Mouse (Mus musculus): Measurements from ENCODE around the gene Anpep. TPM values are rescaled to one million over a fixed set of nuclear protein-coding genes. Genes with fewer than 3 reads are reported as not detected.
"Not testable (repeated sequence)": the region's sequence is repeated elsewhere in the genome, so short reads cannot be mapped to it uniquely, and the experiment has no call there.

Anpep gene
- polyA plus RNA-seq, 1 experiment from 2014 or later: 5.8 TPM

DNA sequence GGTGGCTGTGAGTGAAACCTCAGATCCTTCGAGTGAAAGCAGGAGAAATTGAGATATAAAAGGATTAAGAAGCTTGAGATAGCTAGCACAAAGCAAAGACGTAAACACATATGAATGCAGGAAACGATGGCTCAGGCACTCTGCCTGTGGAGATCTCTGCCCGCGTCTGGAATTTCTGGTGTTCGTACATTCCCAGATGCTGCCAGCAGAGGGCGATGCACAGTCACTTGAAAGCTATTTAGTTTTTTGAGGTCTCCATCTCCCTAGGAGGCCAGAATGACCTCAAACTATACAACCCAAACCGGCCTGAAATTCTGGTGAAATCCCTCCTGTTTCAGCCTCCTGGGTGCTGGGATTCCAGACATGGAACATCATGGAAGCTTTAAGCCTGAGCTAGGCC, 61.8 kb downstream of the Anpep start:
- 4% methylated on average over 8 of the region's 8 CpGs for WGBS
- ATAC-seq (ENCODE audit: low read depth): no peak
- no peak overlapping the region for H3K27ac ChIP-seq (replicated peaks)
- H3K4me3 ChIP-seq: no peak overlapping the region
- H3K9me3 ChIP-seq: no peaks in the 10 kb centered on the region
- H3K36me3 ChIP-seq: no peaks in the 10 kb centered on the region
- no peaks in the 10 kb centered on the region for H3K4me1 ChIP-seq (replicated peaks)
- H3K27me3 ChIP-seq: peaks cover 22% of the 10 kb centered on the region
- H3K9ac ChIP-seq: no peak overlapping the region
- no peak overlapping the region for H3K4me2 ChIP-seq

DNA sequence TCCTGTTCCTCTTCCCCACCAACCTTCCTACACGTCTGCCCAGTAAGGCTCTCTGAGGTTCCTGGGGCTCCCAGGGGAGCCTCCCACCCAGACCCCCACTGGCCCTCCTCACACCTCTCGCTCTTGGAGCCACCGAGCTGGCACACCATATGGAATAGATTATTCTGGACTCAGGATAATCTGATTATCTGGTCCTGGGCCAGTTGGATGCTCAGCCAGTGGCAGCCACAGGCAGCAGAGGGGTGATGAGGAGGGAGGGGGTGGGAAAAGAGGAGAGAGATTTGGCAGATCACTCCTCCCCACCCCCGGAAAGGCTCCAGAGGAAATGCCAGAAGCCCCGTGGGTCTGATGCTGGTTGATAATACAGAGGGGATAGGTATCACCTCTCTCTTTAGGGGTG, 62.3 kb downstream of the Anpep start:
- ATAC-seq (ENCODE audit: low read depth): no peak

GRCm38 (mm10) chr7:79793688-79794087, 67.2 kb downstream of the Anpep start, which contains the start of gene Mesp1:
Gene Mesp1 (minus strand): TSS chr7:79793788.
- Histone ChIP-seq H3K4me2 (peak within 1 kb of the TSS; percentile 73), H3K36me3 (no peaks in the 10 kb centered on the region), H3K9ac (peak within 1 kb of the TSS; percentile 65), H3K9me3 (no peaks in the 10 kb centered on the region), H3K4me3 (peak within 1 kb of the TSS; percentile 45), H3K4me1 (replicated peaks) (peaks cover 15% of the 10 kb centered on the region), H3K27ac (replicated peaks) (no peak within 1 kb of the TSS), H3K27me3 (peaks cover 65% of the 10 kb centered on the region)
- no peak for ATAC-seq (ENCODE audit: low read depth)
- WGBS: 68% methylated on average over 6 of the region's 6 CpGs

More for the DNA sequence above, 62.3 kb downstream of the Anpep start:
- H3K4me3 ChIP-seq: no peak overlapping the region
- H3K9me3 ChIP-seq: no peaks in the 10 kb centered on the region
- H3K9ac ChIP-seq: no peak overlapping the region
- peaks cover 27% of the 10 kb centered on the region for H3K27me3 ChIP-seq
- no peak overlapping the region for H3K27ac ChIP-seq (replicated peaks)
- no peak overlapping the region for H3K4me2 ChIP-seq
- no peaks in the 10 kb centered on the region for H3K36me3 ChIP-seq
- 44% methylated on average over 5 of the region's 5 CpGs for WGBS
- H3K4me1 ChIP-seq (replicated peaks): no peaks in the 10 kb centered on the region

- Histone ChIP-seq H3K4me1 (replicated peaks) (peaks cover 15% of the 10 kb centered on the region), H3K27me3 (peaks cover 68% of the 10 kb centered on the region), H3K9ac (peak overlapping the region; percentile 65), H3K9me3 (no peaks in the 10 kb centered on the region), H3K36me3 (no peaks in the 10 kb centered on the region), H3K4me3 (peak overlapping the region; percentile 45), H3K4me2 (peak overlapping the region; percentile 73), H3K27ac (replicated peaks) (no peak overlapping the region)
- ATAC-seq (ENCODE audit: low read depth): peak; percentile 57
- WGBS: 1% methylated on average over 71 of the region's 80 CpGs
Measured at GRCm38 (mm10) chr7:79792635-79793421, 68.0 kb downstream of the Anpep start.

DNA sequence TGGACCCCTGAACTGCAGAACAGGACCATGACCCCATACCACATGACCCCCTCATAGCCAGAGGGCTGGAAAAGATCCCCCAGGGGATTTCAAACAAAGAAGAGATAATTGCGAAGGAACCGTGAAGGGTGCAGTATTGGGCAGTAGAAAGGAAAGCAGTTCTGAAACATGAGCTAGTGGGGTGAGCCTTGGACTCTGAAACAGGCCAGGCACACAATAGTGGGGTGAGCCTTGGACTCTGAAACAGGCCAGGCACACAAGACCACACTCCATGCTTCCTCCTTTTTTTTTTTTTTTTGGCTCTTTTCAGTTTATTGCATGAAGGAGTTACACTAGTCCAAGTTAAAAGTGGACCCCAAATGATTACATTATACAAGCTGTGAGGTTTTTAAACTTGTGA, 71.0 kb downstream of the Anpep start:
- 15% methylated on average over 2 of the region's 2 CpGs for WGBS
- H3K4me1 ChIP-seq (replicated peaks): peaks cover 15% of the 10 kb centered on the region
- H3K27me3 ChIP-seq: peaks cover 62% of the 10 kb centered on the region
- ATAC-seq (ENCODE audit: low read depth); H3K4me3 ChIP-seq; H3K9me3 ChIP-seq; H3K4me2 ChIP-seq; H3K9ac ChIP-seq; H3K36me3 ChIP-seq; H3K27ac ChIP-seq (replicated peaks): not testable (repeated sequence)

GRCm38 (mm10) chr7:79786295-79786694, 74.6 kb downstream of the Anpep start:
- Histone ChIP-seq H3K9me3 (no peaks in the 10 kb centered on the region), H3K36me3 (no peaks in the 10 kb centered on the region), H3K4me2 (no peak overlapping the region), H3K27ac (replicated peaks) (no peak overlapping the region), H3K27me3 (peaks cover 27% of the 10 kb centered on the region), H3K9ac (no peak overlapping the region), H3K4me3 (no peak overlapping the region), H3K4me1 (replicated peaks) (no peaks in the 10 kb centered on the region)
- WGBS: 28% methylated on average over 6 of the region's 6 CpGs
- ATAC-seq (ENCODE audit: low read depth): peak; percentile 52

DNA sequence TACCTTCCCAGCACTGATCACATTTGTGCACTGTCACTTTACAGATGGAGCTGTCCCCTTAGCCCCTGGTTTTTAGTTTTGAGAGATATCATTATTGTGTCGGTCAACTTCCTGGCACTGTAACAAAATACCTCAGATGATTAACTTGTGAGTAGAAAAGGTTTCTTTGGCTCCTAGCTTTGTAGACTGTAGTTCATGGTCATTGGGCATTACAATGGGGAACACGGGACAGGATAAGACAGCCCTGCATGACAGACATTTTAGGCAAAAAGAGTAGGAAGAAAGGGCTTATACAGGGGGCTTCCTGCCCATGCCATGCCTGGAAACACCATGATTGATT, 78.4 kb downstream of the Anpep start:
- Histone ChIP-seq H3K36me3 (no peaks in the 10 kb centered on the region), H3K27me3 (peaks cover 13% of the 10 kb centered on the region; the same call in 1 of the 2 replicates), H3K9me3 (no peaks in the 10 kb centered on the region), H3K4me2 (no peak overlapping the region), H3K4me3 (no peak overlapping the region), H3K4me1 (replicated peaks) (peaks cover 3% of the 10 kb centered on the region), H3K27ac (replicated peaks) (no peak overlapping the region), H3K9ac (no peak overlapping the region)
- WGBS: 78% methylated on average over 2 of the region's 2 CpGs
- no peak for ATAC-seq (ENCODE audit: low read depth)

GRCm38 (mm10) chr7:79781826-79782515, 78.9 kb downstream of the Anpep start:
- 81% methylated on average over 11 of the region's 11 CpGs for WGBS
- Histone ChIP-seq H3K27me3 (peaks cover 8% of the 10 kb centered on the region; the same call in 1 of the 2 replicates), H3K4me3 (no peak overlapping the region), H3K36me3 (no peaks in the 10 kb centered on the region), H3K4me1 (replicated peaks) (peaks cover 3% of the 10 kb centered on the region), H3K4me2 (no peak overlapping the region), H3K27ac (replicated peaks) (no peak overlapping the region), H3K9me3 (no peaks in the 10 kb centered on the region), H3K9ac (no peak overlapping the region)
- ATAC-seq (ENCODE audit: low read depth): no peak

DNA sequence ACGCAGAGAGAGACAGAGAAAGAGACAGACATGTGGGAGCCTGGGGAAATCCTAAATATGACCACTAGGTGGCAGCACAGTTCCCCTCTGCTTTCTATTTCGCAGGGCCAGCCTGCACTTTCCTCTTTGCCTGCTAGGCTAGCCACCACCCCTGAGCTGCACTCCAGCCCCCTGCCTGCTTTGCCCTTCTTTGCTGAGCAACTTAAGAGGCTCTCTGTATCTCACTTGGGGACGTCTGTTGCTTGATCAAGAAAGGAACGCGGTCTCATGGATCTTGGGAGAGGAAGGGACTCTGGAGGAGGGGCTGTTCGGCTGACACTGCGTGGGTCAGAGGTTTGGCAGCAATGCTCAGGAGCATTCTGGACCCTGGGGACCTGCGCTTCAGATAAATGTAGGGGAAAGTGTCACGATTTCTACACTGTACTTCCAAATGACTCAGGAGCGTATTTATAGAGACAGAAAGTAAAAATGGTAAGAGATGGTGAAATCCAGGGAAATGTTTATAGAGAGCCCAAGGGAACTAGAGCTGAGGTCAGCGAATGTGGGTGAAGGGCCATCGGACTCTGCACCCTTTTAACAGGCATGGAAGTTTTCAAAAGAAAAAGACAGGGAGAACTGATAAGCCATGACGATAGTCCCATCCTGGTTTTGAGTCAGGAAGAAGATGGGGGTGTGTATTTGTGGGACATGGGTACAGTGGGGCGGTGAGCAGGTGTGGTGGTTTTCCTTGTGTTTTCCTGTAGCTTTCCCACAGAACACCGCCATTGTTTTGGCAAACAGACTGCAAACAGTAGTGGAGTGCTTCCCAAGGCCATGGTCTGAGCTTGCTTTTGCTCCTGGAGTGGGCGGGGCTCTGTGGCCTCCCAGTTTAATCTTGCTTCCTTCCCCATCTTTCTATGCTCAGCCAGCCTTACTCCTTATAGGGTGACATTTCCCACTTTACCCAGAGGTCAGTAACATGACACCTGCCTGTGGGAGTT, 79.9 kb downstream of the Anpep start:
- 32% methylated on average over 16 of the region's 16 CpGs for WGBS
- ATAC-seq (ENCODE audit: low read depth): peak; percentile 81
- Histone ChIP-seq H3K9me3 (no peaks in the 10 kb centered on the region), H3K4me3 (no peak overlapping the region), H3K4me2 (peak overlapping the region; percentile 44), H3K27me3 (0 out of 2 replicates have a peak, but pooled peaks cover 6% of the 10 kb centered on the region), H3K4me1 (replicated peaks) (peaks cover 3% of the 10 kb centered on the region), H3K9ac (peak overlapping the region; percentile 13; the same call in 1 of the 2 replicates), H3K36me3 (no peaks in the 10 kb centered on the region), H3K27ac (replicated peaks) (no peak overlapping the region)
